Mouse (Mus musculus): ENCODE measurements around the gene Ric1. TPM values are rescaled to one million over a fixed set of nuclear protein-coding genes. Genes with fewer than 3 reads are reported as not detected.
A peak's percentile ranks its signal among the peaks of the same experiment; 100 is the strongest.

Ric1 gene
- total and polyA plus RNA-seq, 3 experiments = 13.5 to 59.1 (median 50.5) TPM

DNA sequence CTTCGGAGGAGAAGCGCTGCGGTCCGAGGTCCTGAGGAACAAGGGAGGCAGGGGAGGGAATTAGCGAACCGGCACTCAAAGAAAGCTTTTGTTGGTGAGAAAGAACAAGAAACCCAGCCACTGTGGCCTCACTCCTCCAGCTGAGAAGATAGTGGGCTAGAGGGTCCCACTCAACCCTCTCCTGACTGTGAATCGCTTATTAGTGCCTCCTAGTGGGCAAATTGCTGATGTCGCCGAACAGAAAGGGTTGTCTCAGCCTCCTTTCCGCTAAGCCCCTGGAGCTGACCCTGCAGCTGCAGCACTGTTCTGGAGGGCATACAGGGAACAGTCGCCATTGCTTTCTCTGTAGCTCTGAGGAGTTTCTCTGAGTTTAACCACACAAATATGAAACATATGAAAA, 21.0 kb upstream of the Ric1 start:
- Histone ChIP-seq H3K9me3 (replicated peaks) (no peaks in the 10 kb centered on the region), H3K27me3 (ENCODE audit: insufficient read depth, low read length) (no peaks in the 10 kb centered on the region), H3K4me3 (ENCODE audit: low read depth, low read length) (no peak overlapping the region), H3K4me1 (ENCODE audit: insufficient read depth, low read depth, low read length) (peaks cover 57% of the 10 kb centered on the region), H3K36me3 (replicated peaks) (no peaks in the 10 kb centered on the region)
- TF ChIP-seq GATA1 (IDR thresholded peaks at IDR 0.05; ENCODE audit: borderline replicate concordance, low read length) = no peak
- TF ChIP-seq TAL1 (conservative IDR thresholded peaks at IDR 0.05; ENCODE audit: low read depth, low read length) = no peak
- TF ChIP-seq GATA2 (IDR thresholded peaks at IDR 0.05; ENCODE audit: borderline replicate concordance, low read depth, low read length) = no peak
- peak; percentile 19; the same call in 1 of the 2 replicates for TF ChIP-seq CTCF (IDR thresholded peaks at IDR 0.05; ENCODE audit: low read depth, low read length)
- no peak for TF ChIP-seq POLR2AphosphoS5 (IDR thresholded peaks at IDR 0.05; ENCODE audit: insufficient replicate concordance, low read depth, low read length)
- no peak for ATAC-seq (ENCODE audit: extremely low read depth, insufficient number of reproducible peaks, low FRiP score, poor library complexity, severe bottlenecking)
- DNase-seq (ENCODE audit: low spot score) = no peak

DNA sequence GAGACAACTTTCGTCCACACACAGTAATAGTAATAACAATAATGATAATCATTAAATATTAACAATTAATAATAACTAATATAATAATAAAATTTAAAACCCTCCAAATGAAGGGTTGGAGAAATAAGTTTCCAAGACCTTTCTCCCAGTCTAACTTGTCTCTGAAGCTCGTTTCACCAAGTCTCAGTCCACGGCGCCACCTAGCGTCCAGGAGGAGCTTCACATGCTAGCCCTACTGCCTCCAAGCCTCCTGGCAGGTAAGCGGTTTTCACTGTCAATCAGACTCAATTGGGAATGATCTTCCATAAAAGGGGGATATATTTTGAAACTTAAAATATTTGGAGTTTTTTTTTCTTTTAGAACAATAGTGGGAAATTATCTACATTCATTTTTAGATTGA, 20.6 kb upstream of the Ric1 start:
- Histone ChIP-seq H3K4me3 (ENCODE audit: low read depth, low read length) (no peak overlapping the region), H3K36me3 (replicated peaks) (no peaks in the 10 kb centered on the region), H3K9me3 (replicated peaks) (no peaks in the 10 kb centered on the region), H3K4me1 (ENCODE audit: insufficient read depth, low read depth, low read length) (peaks cover 54% of the 10 kb centered on the region), H3K27me3 (ENCODE audit: insufficient read depth, low read length) (no peaks in the 10 kb centered on the region)
- peak; percentile 36 for DNase-seq (ENCODE audit: low spot score)
- ATAC-seq (ENCODE audit: extremely low read depth, insufficient number of reproducible peaks, low FRiP score, poor library complexity, severe bottlenecking) = no peak; the same call in 1 of the 2 replicates
- TF ChIP-seq CTCF (IDR thresholded peaks at IDR 0.05; ENCODE audit: low read depth, low read length) (peak; percentile 73), GATA1 (IDR thresholded peaks at IDR 0.05; ENCODE audit: borderline replicate concordance, low read length) (no peak)

DNA sequence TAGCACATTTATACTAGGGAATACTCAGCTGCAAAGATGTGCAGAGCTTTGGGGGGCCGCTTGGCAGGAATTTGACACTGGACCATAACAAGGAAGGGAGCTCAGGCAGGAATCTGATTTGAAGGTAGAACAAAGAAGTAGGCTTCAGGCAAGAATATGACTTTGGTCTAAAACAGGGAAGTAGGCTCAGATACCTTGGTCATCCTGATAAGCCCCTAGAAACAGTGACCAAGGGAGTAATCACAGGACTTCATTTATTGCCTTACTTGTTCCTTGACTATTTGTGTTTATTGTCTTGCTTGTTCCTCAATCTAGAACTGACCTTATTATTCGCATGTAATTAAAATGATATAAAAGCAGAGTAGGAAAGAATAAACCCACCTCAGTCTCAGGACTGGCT, 18.0 kb upstream of the Ric1 start:
- Histone ChIP-seq H3K4me1 (ENCODE audit: insufficient read depth, low read depth, low read length) (peaks cover 30% of the 10 kb centered on the region), H3K27me3 (ENCODE audit: insufficient read depth, low read length) (no peaks in the 10 kb centered on the region), H3K4me3 (ENCODE audit: low read depth, low read length) (no peak overlapping the region), H3K36me3 (replicated peaks) (no peaks in the 10 kb centered on the region), H3K9me3 (replicated peaks) (no peaks in the 10 kb centered on the region)
- TF ChIP-seq POLR2AphosphoS5 (IDR thresholded peaks at IDR 0.05; ENCODE audit: insufficient replicate concordance, low read depth, low read length) = no peak
- TF ChIP-seq GATA2 (IDR thresholded peaks at IDR 0.05; ENCODE audit: borderline replicate concordance, low read depth, low read length) = no peak
- no peak for TF ChIP-seq CTCF (IDR thresholded peaks at IDR 0.05; ENCODE audit: low read depth, low read length)
- TF ChIP-seq TAL1 (conservative IDR thresholded peaks at IDR 0.05; ENCODE audit: low read depth, low read length) = no peak
- no peak for TF ChIP-seq GATA1 (IDR thresholded peaks at IDR 0.05; ENCODE audit: borderline replicate concordance, low read length)
- ATAC-seq (ENCODE audit: extremely low read depth, insufficient number of reproducible peaks, low FRiP score, poor library complexity, severe bottlenecking) = no peak
- DNase-seq (ENCODE audit: low spot score) = no peak

DNA sequence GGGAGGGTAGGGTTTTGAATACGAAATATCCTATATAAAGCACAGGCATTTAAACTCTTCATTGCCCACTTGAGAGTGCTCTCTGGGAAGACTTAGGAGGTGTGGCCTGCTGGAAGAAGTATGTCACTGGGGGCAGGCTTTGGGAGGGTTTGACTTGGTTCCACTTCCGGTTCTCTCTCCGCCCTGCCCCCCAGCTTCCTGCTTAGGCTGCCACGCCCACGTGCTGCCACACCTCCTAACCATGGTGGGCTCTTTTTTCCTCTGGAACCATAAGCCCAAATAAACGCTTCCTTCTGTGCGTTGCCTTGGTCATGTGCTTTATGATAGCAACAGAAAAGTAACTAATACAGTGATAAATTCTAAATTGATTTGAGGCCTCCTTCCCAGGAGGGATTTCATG, 16.5 kb upstream of the Ric1 start:
- no peaks in the 10 kb centered on the region for H3K9me3 ChIP-seq (replicated peaks)
- peaks cover 27% of the 10 kb centered on the region for H3K4me1 ChIP-seq (ENCODE audit: insufficient read depth, low read depth, low read length)
- ATAC-seq (ENCODE audit: extremely low read depth, insufficient number of reproducible peaks, low FRiP score, poor library complexity, severe bottlenecking) (no peak), DNase-seq (ENCODE audit: low spot score) (no peak)
- H3K36me3 ChIP-seq (replicated peaks) = no peaks in the 10 kb centered on the region
- H3K27me3 ChIP-seq (ENCODE audit: insufficient read depth, low read length) = peaks cover 4% of the 10 kb centered on the region
- TF ChIP-seq POLR2AphosphoS5 (IDR thresholded peaks at IDR 0.05; ENCODE audit: insufficient replicate concordance, low read depth, low read length) = no peak
- no peak for TF ChIP-seq TAL1 (conservative IDR thresholded peaks at IDR 0.05; ENCODE audit: low read depth, low read length)
- no peak for TF ChIP-seq GATA2 (IDR thresholded peaks at IDR 0.05; ENCODE audit: borderline replicate concordance, low read depth, low read length)
- no peak for TF ChIP-seq GATA1 (IDR thresholded peaks at IDR 0.05; ENCODE audit: borderline replicate concordance, low read length)
- no peak for TF ChIP-seq CTCF (IDR thresholded peaks at IDR 0.05; ENCODE audit: low read depth, low read length)
- H3K4me3 ChIP-seq (ENCODE audit: low read depth, low read length) = no peak overlapping the region

DNA sequence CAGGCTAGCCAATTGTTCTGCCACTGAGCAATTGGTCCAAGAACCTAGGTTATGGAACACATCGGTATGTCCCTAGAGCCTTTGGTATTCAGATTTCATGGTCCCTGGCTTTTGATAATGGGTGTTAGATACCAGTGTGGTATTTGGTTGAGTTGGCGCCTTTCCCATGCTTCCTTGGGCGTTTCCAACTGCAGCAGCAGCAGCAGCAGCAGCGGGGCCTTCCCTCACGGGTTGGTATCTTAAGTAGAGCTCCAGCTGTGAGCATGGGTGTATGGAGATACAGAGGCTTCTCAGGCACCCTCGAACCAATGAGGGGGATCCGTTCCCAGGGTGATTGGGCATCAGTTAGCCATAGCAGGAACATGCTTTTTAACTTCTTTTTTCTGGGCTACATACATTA, 13.9 kb upstream of the Ric1 start:
- TF ChIP-seq GATA2 (IDR thresholded peaks at IDR 0.05; ENCODE audit: borderline replicate concordance, low read depth, low read length) = no peak
- TF ChIP-seq TAL1 (conservative IDR thresholded peaks at IDR 0.05; ENCODE audit: low read depth, low read length) = no peak
- no peak for TF ChIP-seq POLR2AphosphoS5 (IDR thresholded peaks at IDR 0.05; ENCODE audit: insufficient replicate concordance, low read depth, low read length)
- no peak for TF ChIP-seq CTCF (IDR thresholded peaks at IDR 0.05; ENCODE audit: low read depth, low read length)
- TF ChIP-seq GATA1 (IDR thresholded peaks at IDR 0.05; ENCODE audit: borderline replicate concordance, low read length) = no peak
- no peaks in the 10 kb centered on the region for H3K36me3 ChIP-seq (replicated peaks)
- H3K4me3 ChIP-seq (ENCODE audit: low read depth, low read length) = no peak overlapping the region
- H3K27me3 ChIP-seq (ENCODE audit: insufficient read depth, low read length) = peaks cover 4% of the 10 kb centered on the region
- peaks cover 22% of the 10 kb centered on the region for H3K4me1 ChIP-seq (ENCODE audit: insufficient read depth, low read depth, low read length)
- DNase-seq (ENCODE audit: low spot score) = no peak
- ATAC-seq (ENCODE audit: extremely low read depth, insufficient number of reproducible peaks, low FRiP score, poor library complexity, severe bottlenecking) = no peak
- no peaks in the 10 kb centered on the region for H3K9me3 ChIP-seq (replicated peaks)

DNA sequence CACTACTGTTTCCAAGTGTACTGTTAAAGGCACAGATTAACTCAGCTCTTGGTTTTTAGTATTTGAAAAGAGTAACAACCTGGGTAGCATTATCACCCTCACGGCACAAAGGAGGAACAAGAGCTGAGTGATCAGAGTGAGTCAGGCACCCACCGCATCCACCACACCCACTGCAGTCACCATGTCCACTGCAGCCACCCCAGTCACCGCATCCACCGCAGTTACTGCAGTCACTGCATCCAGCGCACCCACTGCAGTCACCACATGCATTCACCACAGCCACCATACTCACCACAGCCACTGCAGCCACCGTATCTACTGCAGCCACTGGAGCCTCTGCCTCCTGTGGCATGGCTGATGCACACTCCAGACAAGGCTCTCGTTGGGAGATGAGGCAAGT, 12.2 kb upstream of the Ric1 start:
- Histone ChIP-seq H3K36me3 (replicated peaks) (peaks cover 2% of the 10 kb centered on the region), H3K9me3 (replicated peaks) (peaks cover 4% of the 10 kb centered on the region), H3K4me3 (ENCODE audit: low read depth, low read length) (no peak overlapping the region), H3K4me1 (ENCODE audit: insufficient read depth, low read depth, low read length) (peaks cover 15% of the 10 kb centered on the region), H3K27me3 (ENCODE audit: insufficient read depth, low read length) (peaks cover 4% of the 10 kb centered on the region)
- DNase-seq (ENCODE audit: low spot score) (no peak), ATAC-seq (ENCODE audit: extremely low read depth, insufficient number of reproducible peaks, low FRiP score, poor library complexity, severe bottlenecking) (no peak)
- TF ChIP-seq POLR2AphosphoS5 (IDR thresholded peaks at IDR 0.05; ENCODE audit: insufficient replicate concordance, low read depth, low read length) (no peak), GATA2 (IDR thresholded peaks at IDR 0.05; ENCODE audit: borderline replicate concordance, low read depth, low read length) (no peak), TAL1 (conservative IDR thresholded peaks at IDR 0.05; ENCODE audit: low read depth, low read length) (no peak), CTCF (IDR thresholded peaks at IDR 0.05; ENCODE audit: low read depth, low read length) (no peak), GATA1 (IDR thresholded peaks at IDR 0.05; ENCODE audit: borderline replicate concordance, low read length) (no peak)

DNA sequence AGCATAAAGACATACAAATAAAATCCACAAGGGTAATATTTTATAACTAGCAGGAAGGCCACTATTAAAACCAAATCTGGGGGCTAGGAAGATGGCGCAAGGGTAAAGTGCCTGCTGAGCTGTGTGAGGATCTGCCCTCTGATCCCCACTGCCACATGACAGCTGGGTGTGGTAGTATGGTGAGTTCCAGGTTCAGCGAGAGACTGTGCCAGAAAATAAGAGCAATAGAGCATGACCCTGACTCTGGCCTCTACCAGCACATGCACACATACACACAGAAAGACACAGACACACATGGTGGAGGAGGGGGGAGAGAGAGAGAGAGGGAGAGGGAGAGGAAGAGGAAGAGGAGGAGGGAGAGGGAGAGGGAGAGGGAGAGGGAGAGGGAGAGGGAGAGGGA, 10.3 kb upstream of the Ric1 start:
- ATAC-seq (ENCODE audit: extremely low read depth, insufficient number of reproducible peaks, low FRiP score, poor library complexity, severe bottlenecking) = no peak
- TF ChIP-seq GATA1 (IDR thresholded peaks at IDR 0.05; ENCODE audit: borderline replicate concordance, low read length) (no peak), GATA2 (IDR thresholded peaks at IDR 0.05; ENCODE audit: borderline replicate concordance, low read depth, low read length) (no peak), TAL1 (conservative IDR thresholded peaks at IDR 0.05; ENCODE audit: low read depth, low read length) (no peak), POLR2AphosphoS5 (IDR thresholded peaks at IDR 0.05; ENCODE audit: insufficient replicate concordance, low read depth, low read length) (no peak)
- peaks cover 7% of the 10 kb centered on the region for H3K4me1 ChIP-seq (ENCODE audit: insufficient read depth, low read depth, low read length)
- peaks cover 4% of the 10 kb centered on the region for H3K9me3 ChIP-seq (replicated peaks)
- H3K27me3 ChIP-seq (ENCODE audit: insufficient read depth, low read length) = peaks cover 4% of the 10 kb centered on the region
- H3K36me3 ChIP-seq (replicated peaks) = peaks cover 15% of the 10 kb centered on the region
- no peak overlapping the region for H3K4me3 ChIP-seq (ENCODE audit: low read depth, low read length)
- no peak for DNase-seq (ENCODE audit: low spot score)
